Mouse (Mus musculus): ENCODE results near the gene Fmo9. TPM values are rescaled to one million over a fixed set of nuclear protein-coding genes. Genes with fewer than 3 reads are reported as not detected.

Fmo9 gene
- polyA plus RNA-seq (2014; fragmentation: Nextera tagmentation; extraction: Ambion mirVana) = not detected in 2 replicates

GRCm38 (mm10) chr1:166681745-166682144, at the start of gene Fmo9:
Gene Fmo9 (minus strand): TSS chr1:166681845.
- Histone ChIP-seq H3K4me1 (ENCODE audit: insufficient read depth) (no peaks in the 10 kb centered on the region), H3K9ac (no peak within 1 kb of the TSS), H3K36me3 (ENCODE audit: insufficient read depth) (no peaks in the 10 kb centered on the region), H3K4me2 (no peak within 1 kb of the TSS), H3K9me3 (ENCODE audit: low read depth, low read length) (no peaks in the 10 kb centered on the region), H3K4me3 (ENCODE audit: low read depth, low read length) (no peak within 1 kb of the TSS), H3K27ac (ENCODE audit: low read depth) (no peak within 1 kb of the TSS), H3K27me3 (ENCODE audit: insufficient read depth, low read length) (no peaks in the 10 kb centered on the region)
- DNase-seq = no peak
- ATAC-seq (ENCODE audit: insufficient read depth) = no peak
- TF ChIP-seq CTCF (IDR thresholded peaks at IDR 0.05; ENCODE audit: low read depth) = no peak
- 78% methylated on average over 1 of the region's 1 CpGs for WGBS

GRCm38 (mm10) chr1:166730886-166731285, 49.2 kb upstream of the Fmo9 start:
- no peaks in the 10 kb centered on the region for H3K9me3 ChIP-seq (ENCODE audit: low read depth, low read length)
- no peaks in the 10 kb centered on the region for H3K4me1 ChIP-seq (ENCODE audit: insufficient read depth)
- ATAC-seq (ENCODE audit: insufficient read depth) (no peak), DNase-seq (no peak)
- no peaks in the 10 kb centered on the region for H3K36me3 ChIP-seq (ENCODE audit: insufficient read depth)
- H3K9ac ChIP-seq = no peak overlapping the region
- TF ChIP-seq CTCF (IDR thresholded peaks at IDR 0.05; ENCODE audit: low read depth) = no peak
- no peak overlapping the region for H3K27ac ChIP-seq (ENCODE audit: low read depth)
- H3K27me3 ChIP-seq (ENCODE audit: insufficient read depth, low read length) = no peaks in the 10 kb centered on the region
- no peak overlapping the region for H3K4me3 ChIP-seq (ENCODE audit: low read depth, low read length)
- 53% methylated on average over 4 of the region's 4 CpGs for WGBS
- H3K4me2 ChIP-seq = no peak overlapping the region

DNA sequence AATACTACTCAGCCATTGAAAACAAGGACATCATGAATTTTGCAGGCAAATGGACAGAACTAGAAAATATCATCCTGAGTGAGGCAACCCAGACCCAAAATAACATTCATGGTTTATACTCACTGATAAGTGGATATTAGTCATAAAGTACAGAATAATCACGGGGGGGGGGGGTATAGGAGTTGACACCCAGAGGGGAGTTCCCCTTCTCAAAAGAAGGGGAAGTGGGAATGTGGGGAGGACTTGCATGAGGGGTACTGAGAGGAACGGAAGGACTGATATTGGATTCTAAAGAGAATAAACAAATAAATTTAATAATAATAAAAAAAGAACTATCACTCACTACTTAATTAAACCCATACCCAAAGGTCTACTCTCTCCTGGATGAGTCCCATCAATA, 48.6 kb upstream of the Fmo9 start:
- ATAC-seq (ENCODE audit: insufficient read depth) = no peak
- WGBS = 63% methylated on average over 2 of the region's 2 CpGs
- DNase-seq = no peak

DNA sequence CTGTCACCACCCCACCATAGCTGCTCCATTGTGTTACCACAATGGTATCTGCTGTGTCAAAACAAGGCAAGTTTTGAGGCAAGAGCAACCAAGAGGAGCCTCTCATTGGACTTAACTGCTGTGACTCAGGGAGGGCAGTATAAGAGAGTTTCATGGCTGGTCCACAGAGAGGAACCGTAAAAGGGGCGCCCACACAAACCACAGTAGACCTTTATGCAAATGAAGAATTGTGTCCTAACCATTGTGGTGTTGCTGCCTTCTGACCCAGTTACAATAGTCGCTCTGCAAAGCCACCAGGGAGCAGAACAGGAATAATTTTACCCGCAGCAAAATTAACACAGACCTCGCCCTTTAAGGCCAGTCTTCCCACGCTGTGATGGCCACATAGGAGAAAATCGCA, 29.2 kb upstream of the Fmo9 start:
- H3K4me1 ChIP-seq (ENCODE audit: insufficient read depth) = no peaks in the 10 kb centered on the region
- WGBS = 90% methylated on average over 7 of the region's 7 CpGs
- DNase-seq (no peak), ATAC-seq (ENCODE audit: insufficient read depth) (no peak)
- H3K4me2 ChIP-seq = no peak overlapping the region
- H3K4me3 ChIP-seq (ENCODE audit: low read depth, low read length) = no peak overlapping the region
- H3K9ac ChIP-seq = no peak overlapping the region
- H3K27me3 ChIP-seq (ENCODE audit: insufficient read depth, low read length) = no peaks in the 10 kb centered on the region
- TF ChIP-seq CTCF (IDR thresholded peaks at IDR 0.05; ENCODE audit: low read depth) = no peak
- no peaks in the 10 kb centered on the region for H3K36me3 ChIP-seq (ENCODE audit: insufficient read depth)
- no peaks in the 10 kb centered on the region for H3K9me3 ChIP-seq (ENCODE audit: low read depth, low read length)
- no peak overlapping the region for H3K27ac ChIP-seq (ENCODE audit: low read depth)

More for the DNA sequence above, 48.6 kb upstream of the Fmo9 start:
- Histone ChIP-seq H3K4me2 (no peak overlapping the region), H3K27me3 (ENCODE audit: insufficient read depth, low read length) (no peaks in the 10 kb centered on the region), H3K36me3 (ENCODE audit: insufficient read depth) (no peaks in the 10 kb centered on the region), H3K4me1 (ENCODE audit: insufficient read depth) (no peaks in the 10 kb centered on the region), H3K27ac (ENCODE audit: low read depth) (no peak overlapping the region), H3K4me3 (ENCODE audit: low read depth, low read length) (no peak overlapping the region), H3K9me3 (ENCODE audit: low read depth, low read length) (no peaks in the 10 kb centered on the region), H3K9ac (no peak overlapping the region)
- TF ChIP-seq CTCF (IDR thresholded peaks at IDR 0.05; ENCODE audit: low read depth) = no peak

GRCm38 (mm10) chr1:166702270-166702912, 20.7 kb upstream of the Fmo9 start:
- Histone ChIP-seq H3K4me3 (ENCODE audit: low read depth, low read length) (no peak overlapping the region), H3K9ac (no peak overlapping the region), H3K27ac (ENCODE audit: low read depth) (no peak overlapping the region), H3K9me3 (ENCODE audit: low read depth, low read length) (no peaks in the 10 kb centered on the region), H3K36me3 (ENCODE audit: insufficient read depth) (no peaks in the 10 kb centered on the region), H3K27me3 (ENCODE audit: insufficient read depth, low read length) (no peaks in the 10 kb centered on the region), H3K4me1 (ENCODE audit: insufficient read depth) (no peaks in the 10 kb centered on the region), H3K4me2 (no peak overlapping the region)
- peak; percentile 3 for DNase-seq
- TF ChIP-seq CTCF (IDR thresholded peaks at IDR 0.05; ENCODE audit: low read depth) = no peak
- WGBS = 42% methylated on average over 10 of the region's 10 CpGs
- peak; percentile 78 for ATAC-seq (ENCODE audit: insufficient read depth)

DNA sequence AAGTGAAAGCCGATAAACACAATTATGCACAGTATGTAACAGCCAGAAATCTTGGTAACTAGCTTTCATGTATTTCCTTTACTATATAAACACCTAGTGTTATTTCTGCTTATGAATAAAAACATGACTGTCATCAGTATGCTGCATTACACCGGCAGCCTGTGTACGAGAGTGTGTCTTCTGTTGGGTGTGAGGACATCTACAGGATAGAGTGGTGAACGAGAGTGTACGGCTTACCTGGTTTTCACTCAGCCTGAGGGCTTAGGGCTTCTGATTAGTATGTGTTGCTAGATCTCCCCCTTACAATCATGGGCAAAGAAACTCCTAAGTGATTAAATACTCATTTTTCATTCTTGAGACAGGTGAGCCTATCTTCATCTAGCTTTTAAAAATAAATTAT, 12.4 kb downstream of the Fmo9 start:
- WGBS = 79% methylated on average over 5 of the region's 5 CpGs
- DNase-seq (no peak), ATAC-seq (ENCODE audit: insufficient read depth) (no peak)
- Histone ChIP-seq H3K4me3 (ENCODE audit: low read depth, low read length) (no peak overlapping the region), H3K4me2 (no peak overlapping the region), H3K36me3 (ENCODE audit: insufficient read depth) (no peaks in the 10 kb centered on the region), H3K9me3 (ENCODE audit: low read depth, low read length) (no peaks in the 10 kb centered on the region), H3K27me3 (ENCODE audit: insufficient read depth, low read length) (no peaks in the 10 kb centered on the region), H3K4me1 (ENCODE audit: insufficient read depth) (no peaks in the 10 kb centered on the region), H3K27ac (ENCODE audit: low read depth) (no peak overlapping the region), H3K9ac (no peak overlapping the region)
- no peak for TF ChIP-seq CTCF (IDR thresholded peaks at IDR 0.05; ENCODE audit: low read depth)

GRCm38 (mm10) chr1:166660800-166661199, 20.8 kb downstream of the Fmo9 start:
- H3K4me1 ChIP-seq (ENCODE audit: insufficient read depth) = no peaks in the 10 kb centered on the region
- no peak for TF ChIP-seq CTCF (IDR thresholded peaks at IDR 0.05; ENCODE audit: low read depth)
- WGBS = 82% methylated on average over 8 of the region's 8 CpGs

More at GRCm38 (mm10) chr1:166660800-166661199, 20.8 kb downstream of the Fmo9 start:
- H3K27me3 ChIP-seq (ENCODE audit: insufficient read depth, low read length) = no peaks in the 10 kb centered on the region
- H3K4me2 ChIP-seq = no peak overlapping the region
- H3K36me3 ChIP-seq (ENCODE audit: insufficient read depth) = no peaks in the 10 kb centered on the region
- H3K4me3 ChIP-seq (ENCODE audit: low read depth, low read length) = no peak overlapping the region
- H3K9me3 ChIP-seq (ENCODE audit: low read depth, low read length) = no peaks in the 10 kb centered on the region
- H3K27ac ChIP-seq (ENCODE audit: low read depth) = no peak overlapping the region
- no peak overlapping the region for H3K9ac ChIP-seq
- ATAC-seq (ENCODE audit: insufficient read depth) (no peak), DNase-seq (no peak)
